Mouse (Mus musculus) adipocyte (in vitro differentiated cells): ENCODE data around the gene Manbal.

Experiments
- DNase-seq: peaks from one replicate; pipeline ENCODE4 v3.0.0-alpha.2; 2016; ENCODE audit warnings: low spot score

The Manbal gene

GRCm38 (mm10) chr2:157367184-157367893, at the start of gene Manbal:
Gene Manbal, plus strand, starts transcription at chr2:157367594.
- peak; percentile 91 for DNase-seq

- no peak for DNase-seq
These were observed 47.3 kb upstream of the Manbal start for GRCm38 (mm10) chr2:157320135-157320534.

- no peak for DNase-seq
These were observed 46.5 kb upstream of the Manbal start for GRCm38 (mm10) chr2:157320886-157321285.

GRCm38 (mm10) chr2:157322029-157322766, 45.2 kb upstream of the Manbal start:
- DNase-seq, result no peak

- DNase-seq, result no peak
These were observed 42.2 kb upstream of the Manbal start for GRCm38 (mm10) chr2:157325238-157325637.

- DNase-seq, result no peak
These were observed 39.3 kb upstream of the Manbal start for GRCm38 (mm10) chr2:157328106-157328505.

- no peak for DNase-seq
These were observed 38.8 kb upstream of the Manbal start for GRCm38 (mm10) chr2:157328570-157328969.

GRCm38 (mm10) chr2:157332059-157332458, 35.3 kb upstream of the Manbal start:
- no peak for DNase-seq

GRCm38 (mm10) chr2:157338663-157339062, 28.7 kb upstream of the Manbal start:
- peak; percentile 57 for DNase-seq

- no peak for DNase-seq
These were observed 27.9 kb upstream of the Manbal start for GRCm38 (mm10) chr2:157339532-157339931.

GRCm38 (mm10) chr2:157340221-157340741, 27.1 kb upstream of the Manbal start:
- peak; percentile 20 for DNase-seq

- DNase-seq, result peak; percentile 78
These were observed 25.7 kb upstream of the Manbal start for GRCm38 (mm10) chr2:157341554-157342270.

- DNase-seq, result no peak
These were observed 25.0 kb upstream of the Manbal start for GRCm38 (mm10) chr2:157342328-157342926.

- DNase-seq, result no peak
These were observed 24.1 kb upstream of the Manbal start for GRCm38 (mm10) chr2:157343337-157343736.

GRCm38 (mm10) chr2:157347361-157348159, 19.8 kb upstream of the Manbal start, which contains the start of gene Ghrh:
Gene Ghrh, minus strand, starts transcription at chr2:157347506.
- DNase-seq, result peak; percentile 64

GRCm38 (mm10) chr2:157349121-157349778, 18.1 kb upstream of the Manbal start:
- no peak for DNase-seq

GRCm38 (mm10) chr2:157353183-157353582, 14.2 kb upstream of the Manbal start:
- DNase-seq, result no peak

GRCm38 (mm10) chr2:157354106-157354505, 13.3 kb upstream of the Manbal start:
- no peak for DNase-seq

GRCm38 (mm10) chr2:157360028-157360427, 7.4 kb upstream of the Manbal start:
- no peak for DNase-seq

GRCm38 (mm10) chr2:157363031-157363430, 4.4 kb upstream of the Manbal start:
- DNase-seq, result peak; percentile 86

GRCm38 (mm10) chr2:157366762-157367161, 632 bp upstream of the Manbal start:
- no peak for DNase-seq
